Mouse (Mus musculus): ENCODE data around the gene Vmn1r214. TPM values are rescaled to one million over a fixed set of nuclear protein-coding genes. Genes with fewer than 3 reads are reported as not detected.

Vmn1r214 gene
- not detected for total RNA-seq (2021)
- long read RNA-seq = 0 reads

DNA sequence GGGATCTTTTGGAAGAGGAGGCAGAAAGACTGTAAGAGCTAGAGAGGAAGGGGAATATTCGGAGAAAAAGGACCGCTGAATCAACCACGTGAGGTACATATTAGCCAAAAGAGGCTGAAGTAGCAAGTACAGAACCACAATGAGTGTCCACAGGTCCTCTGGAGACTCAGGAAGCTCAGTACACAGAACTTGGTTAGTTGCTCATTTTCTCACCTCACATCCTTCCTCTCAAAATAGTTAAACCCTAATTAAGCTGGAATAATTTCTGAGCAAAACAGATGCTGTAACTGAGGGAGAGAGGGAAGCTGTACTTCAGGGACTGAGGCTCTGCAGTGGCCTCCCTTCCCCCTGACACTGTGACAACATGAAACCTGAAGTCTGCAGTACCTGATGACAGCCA is at the start of gene Vmn1r214:
Gene Vmn1r214, plus strand, starts transcription at position 301 of the 400 bp plus-strand sequence.
- DNase-seq (ENCODE audit: low spot score in 2 of 2) = no peak

DNA sequence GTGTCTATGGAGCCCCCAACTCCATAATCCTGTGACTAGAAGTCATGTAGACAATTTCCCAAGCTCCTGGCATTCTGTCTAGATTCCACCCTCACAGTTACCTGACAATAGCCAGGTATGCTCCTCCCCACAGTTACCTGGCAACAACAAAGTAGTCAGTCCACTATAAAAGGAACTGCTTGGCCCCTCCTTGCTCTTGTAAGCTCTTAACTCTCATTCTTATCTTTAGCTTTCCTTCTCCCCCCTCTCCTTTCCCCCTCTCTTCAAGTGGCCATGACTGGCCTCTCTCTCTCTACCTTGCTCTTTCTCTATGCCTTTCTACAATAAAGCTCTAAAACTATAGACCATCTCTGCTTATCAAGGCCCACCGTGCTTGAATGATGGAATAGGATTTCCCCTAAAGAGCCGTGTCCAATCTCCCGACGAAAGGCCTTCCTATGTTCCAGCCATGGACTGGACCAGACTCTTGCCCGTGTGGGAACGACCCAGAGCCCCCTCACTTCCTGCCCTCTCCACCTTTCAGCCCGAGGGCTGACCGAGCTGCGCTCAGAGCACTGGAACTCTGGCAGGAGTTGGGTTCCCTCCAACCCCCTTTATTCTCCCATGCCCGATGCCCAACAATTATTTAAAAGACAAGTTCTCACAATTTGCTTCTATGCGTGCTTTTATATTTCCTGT is 39.9 kb upstream of the Vmn1r214 start:
- no peak for DNase-seq (ENCODE audit: low spot score in 2 of 2)

DNA sequence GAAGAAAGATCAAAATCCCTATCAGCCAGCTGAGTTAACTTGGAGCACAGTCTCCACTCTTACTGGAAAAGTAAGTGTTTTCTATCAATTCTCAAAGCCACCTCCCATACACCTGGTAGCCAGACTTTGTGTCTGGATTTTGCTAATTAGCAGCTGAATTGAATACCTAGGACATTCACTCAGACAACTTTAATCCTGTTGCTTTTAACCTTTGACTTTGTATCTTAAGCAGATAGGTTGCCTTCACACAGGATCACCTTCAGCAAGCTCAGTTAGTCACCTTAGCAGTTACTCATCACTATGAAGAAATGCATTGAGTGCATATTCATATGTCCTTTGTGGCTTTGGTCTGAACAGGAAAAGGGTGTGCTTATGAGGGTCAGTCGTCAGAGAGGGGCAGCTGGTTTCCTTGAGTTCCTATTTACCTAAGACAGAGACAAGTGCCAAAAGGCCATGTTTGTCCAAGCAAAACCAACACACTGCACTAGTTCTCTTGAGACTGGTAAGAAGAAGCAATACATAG is 38.0 kb upstream of the Vmn1r214 start:
- DNase-seq (ENCODE audit: low spot score in 2 of 2) = no peak

DNA sequence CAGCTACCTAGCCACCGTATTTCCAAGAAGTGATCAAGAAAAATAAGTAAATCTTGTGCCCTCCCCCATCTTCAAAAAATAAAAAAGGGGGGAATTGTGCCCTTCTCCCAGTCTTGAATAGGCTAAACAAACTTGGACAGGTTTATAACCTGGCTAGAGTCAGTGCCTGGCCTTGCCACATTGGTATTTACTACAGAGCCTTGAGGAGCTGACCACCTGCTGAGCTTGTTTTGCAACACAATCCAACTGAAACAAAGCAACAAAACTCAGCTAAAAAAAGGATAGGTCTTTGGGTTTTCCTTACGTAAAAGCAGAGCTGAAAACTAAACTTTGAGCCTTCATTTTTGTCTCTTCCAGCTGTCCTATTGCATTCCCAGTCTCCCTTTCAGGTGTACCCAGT is 37.5 kb upstream of the Vmn1r214 start:
- no peak for DNase-seq (ENCODE audit: low spot score in 2 of 2)

DNA sequence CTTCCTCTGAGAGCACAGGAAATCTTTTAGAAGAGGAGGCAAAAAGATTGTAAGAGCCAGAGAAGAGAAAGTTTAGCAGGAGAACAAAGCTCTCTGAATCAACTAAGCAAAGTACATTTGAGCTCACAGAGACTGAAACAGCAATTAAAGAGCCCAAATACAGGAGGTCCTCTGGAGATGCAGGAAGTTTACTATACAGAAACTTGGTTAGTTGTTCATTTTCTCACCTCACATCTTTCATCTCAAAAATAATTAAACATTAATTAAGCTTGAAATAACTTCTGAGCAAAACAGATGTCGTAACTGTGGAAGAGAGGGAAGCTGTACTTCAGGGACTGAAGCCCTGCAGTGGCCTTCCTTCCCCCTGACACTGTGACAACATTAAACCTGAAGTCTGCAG is 22.9 kb upstream of the Vmn1r214 start, which contains the start of gene Vmn1r213:
Gene Vmn1r213, plus strand, starts transcription at position 301 of the 400 bp plus-strand sequence.
- no peak for DNase-seq (ENCODE audit: low spot score in 2 of 2)

DNA sequence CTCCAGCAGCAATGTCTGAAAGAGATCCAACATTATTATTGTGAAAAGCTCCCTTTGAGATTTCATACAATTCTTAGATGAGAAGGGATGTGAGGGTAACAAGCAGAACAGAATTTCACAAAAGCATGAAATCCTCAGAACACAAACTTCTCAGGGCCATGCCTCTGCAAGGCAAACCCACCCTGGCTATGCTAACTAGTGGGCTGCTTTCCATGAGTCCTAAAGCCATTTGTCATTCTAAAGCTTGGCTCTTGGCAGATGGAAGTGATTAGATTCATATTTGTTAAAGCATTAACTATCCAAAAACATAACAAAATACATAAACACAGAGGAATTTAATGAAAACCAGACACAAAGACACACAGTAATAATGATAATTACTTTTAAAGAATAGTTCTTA is 12.1 kb upstream of the Vmn1r214 start:
- DNase-seq (ENCODE audit: low spot score in 2 of 2) = no peak

DNA sequence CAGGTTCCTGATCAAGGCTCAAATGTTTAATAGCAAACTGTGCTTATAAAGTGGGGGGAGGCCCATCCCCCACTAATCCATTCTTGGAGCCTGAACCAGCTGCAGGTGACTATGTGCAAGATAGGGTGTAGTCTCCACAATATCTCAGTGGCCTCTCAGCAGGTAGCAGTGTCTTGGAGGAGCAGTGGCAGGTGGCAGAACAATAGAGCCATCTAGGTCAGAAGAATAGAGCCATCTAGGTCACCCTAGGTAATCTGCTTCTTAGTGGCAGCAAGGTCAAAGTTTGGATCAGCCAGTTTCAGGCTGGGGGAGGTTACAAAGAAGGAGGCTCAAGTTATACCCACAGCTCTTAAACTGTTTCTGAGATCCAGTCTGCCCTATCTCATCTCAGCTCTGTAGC is 5.4 kb upstream of the Vmn1r214 start:
- DNase-seq (ENCODE audit: low spot score in 2 of 2) = no peak

DNA sequence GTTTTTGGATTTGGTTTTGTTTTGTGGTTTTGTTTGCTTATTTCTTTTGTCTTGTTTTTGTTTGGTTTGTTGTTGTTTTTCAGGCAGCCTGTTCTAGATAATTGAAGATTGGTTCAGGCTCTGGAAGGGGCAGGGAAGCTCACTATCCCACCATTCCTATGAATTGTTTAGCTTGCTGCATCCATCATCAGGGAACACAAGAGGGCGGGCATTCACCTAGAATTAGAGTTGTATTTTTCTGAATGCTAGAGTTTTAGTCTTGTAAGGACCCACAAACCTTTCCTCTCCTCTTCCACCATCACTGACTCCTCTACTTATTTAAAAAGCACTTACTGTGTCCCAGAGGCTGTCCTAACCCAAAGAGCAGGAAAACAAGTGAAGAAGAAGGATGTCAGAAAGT is 27.6 kb downstream of the Vmn1r214 start:
- DNase-seq (ENCODE audit: low spot score in 2 of 2) = no peak

DNA sequence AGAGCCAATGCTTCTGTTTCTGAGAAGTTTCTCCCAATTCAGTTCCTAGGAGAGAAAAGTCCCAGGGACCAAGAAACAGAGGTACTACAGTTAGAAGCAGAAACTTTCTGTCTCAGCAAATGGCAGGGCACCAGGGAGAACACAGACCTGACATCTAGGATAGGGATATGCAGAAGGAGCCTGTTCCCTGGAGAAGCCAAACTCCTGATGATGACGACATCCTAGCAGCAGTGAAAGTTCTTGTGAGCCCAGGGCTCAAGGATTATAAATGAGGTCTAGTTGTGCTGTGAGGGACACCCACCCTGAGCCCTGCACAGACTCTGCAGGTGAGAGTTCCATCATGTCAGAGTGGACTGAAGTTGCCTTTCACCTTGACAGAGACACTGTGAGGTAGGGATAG is 37.5 kb downstream of the Vmn1r214 start, which contains the start of gene Vmn1r215:
Gene Vmn1r215, plus strand, starts transcription at position 301 of the 400 bp plus-strand sequence.
- DNase-seq (ENCODE audit: low spot score in 2 of 2) = no peak

DNA sequence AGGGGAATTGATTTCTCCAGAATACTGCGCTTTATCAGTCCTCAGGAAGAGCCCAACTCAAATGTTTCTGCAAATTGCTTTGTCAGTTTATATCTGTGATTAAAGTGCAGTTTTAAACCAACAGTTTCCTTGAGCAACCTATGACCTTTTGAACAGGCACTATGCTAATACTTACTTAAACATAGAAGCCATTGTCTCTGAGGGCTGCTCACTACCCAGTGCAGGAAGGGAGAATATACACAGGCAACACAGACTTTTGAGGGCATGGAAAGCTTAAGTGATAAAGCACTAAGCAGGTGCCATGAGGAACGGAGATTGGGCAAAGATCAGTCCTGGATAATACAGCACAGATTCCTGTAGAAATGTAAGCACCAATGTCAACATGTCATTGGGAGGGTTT is 39.1 kb downstream of the Vmn1r214 start:
- no peak for DNase-seq (ENCODE audit: low spot score in 2 of 2)

Other genes with a start within 250 kb of the Vmn1r214 start
- not detected for gene Vmn1r209, start 220.7 kb upstream of the Vmn1r214 start, total RNA-seq (2021)
- not detected for gene Vmn1r210, start 199.1 kb upstream of the Vmn1r214 start, total RNA-seq (2021)
- not detected for gene Vmn1r211, start 172.9 kb upstream of the Vmn1r214 start, total RNA-seq (2021)
- gene Vmn1r212, start 146.2 kb upstream of the Vmn1r214 start, total RNA-seq (2021) = not detected
- gene Vmn1r213, start 22.8 kb upstream of the Vmn1r214 start, total RNA-seq (2021) = not detected
- gene Vmn1r215, start 37.6 kb downstream of the Vmn1r214 start, total RNA-seq (2021) = not detected
- not detected for gene Vmn1r217, start 87.8 kb downstream of the Vmn1r214 start, total RNA-seq (2021)
- gene Vmn1r218, start 102.7 kb downstream of the Vmn1r214 start, total RNA-seq (2021) = not detected
- not detected for gene Vmn1r219, start 128.9 kb downstream of the Vmn1r214 start, total RNA-seq (2021)
- not detected for gene Vmn1r220, start 157.6 kb downstream of the Vmn1r214 start, total RNA-seq (2021)
- gene Vmn1r221, start 183.7 kb downstream of the Vmn1r214 start, total RNA-seq (2021) = not detected
- not detected for gene Vmn1r222, start 205.5 kb downstream of the Vmn1r214 start, total RNA-seq (2021)
- not detected for gene Vmn1r223, start 216.7 kb downstream of the Vmn1r214 start, total RNA-seq (2021)

Data from layer of hippocampus, adult 18-20 months (tissue).